Comparison of ENCODE assay signal across 27 mouse cellular contexts in genomic region chr9:120299429-120299828, GRCm38 (mm10). TPM values are rescaled to one million over a fixed set of nuclear protein-coding genes. Genes with fewer than 3 reads are reported as not detected.
DNase-seq lines count a peak whose midpoint lies in the region; ATAC-seq and TF ChIP-seq lines count a peak whose summit lies in the region.
"Had no signal": no experiment of that assay in that cellular context is flagged by ENCODE, and none has a peak within 500 bp of the region (broad histone marks: within the 10 kb centered on the region; RNA-seq: fewer than 3 reads in every experiment).

No protein-coding gene starts in this region.

- H3K4me3 ChIP-seq in hindbrain, postnatal 0 days (ENCODE audit: low read length) = no peak overlapping the region
- no peak overlapping the region for H3K4me3 ChIP-seq in hindbrain, embryonic 11.5 days (ENCODE audit: low read depth, low read length)
- H3K4me3 ChIP-seq in liver, adult 2 months (ENCODE audit: insufficient read depth, low read depth, low read length) = no peak overlapping the region
- no peak overlapping the region for H3K4me3 ChIP-seq in liver, embryonic 11.5 days (ENCODE audit: low read depth, low read length)
- no peak overlapping the region for H3K4me3 ChIP-seq in CH12.LX (replicated peaks in 1 of 3; ENCODE audit: low read depth in 2 of 3, low read length in 2 of 3, poor library complexity in 1 of 3)
- H3K4me3 ChIP-seq: embryonic facial prominence, embryonic 12.5 days; heart, embryonic 10.5 days; heart, embryonic 15.5 days; hindbrain, embryonic 12.5 days; midbrain, embryonic 12.5 days had no signal

- DNase-seq in hindbrain, postnatal 0 days (ENCODE audit: low spot score) = peak; percentile 15
- no peak for DNase-seq in hindbrain, embryonic 11.5 days (ENCODE audit: low spot score)
- peak; percentile 26 for DNase-seq in liver, adult 2 months (ENCODE audit: extremely low read depth, low read depth, low spot score)
- DNase-seq in liver, embryonic 11.5 days (ENCODE audit: low spot score) = no peak
- DNase-seq in CH12.LX (ENCODE audit: extremely low read depth) (peak; percentile 10), R1 (ENCODE audit: low read depth, low spot score) (peak; percentile 15)
- no peak for DNase-seq in urinary bladder, postnatal 10 days (ENCODE audit: low spot score)
- no peak for DNase-seq in adrenal gland, adult 8-10 months
- DNase-seq: adrenal gland, postnatal 10 days; cerebellum, adult 11 months; cerebellum, adult 9-10 months; cerebellum, postnatal 36 days; kidney, adult 18-20 months; kidney, postnatal 4 days; layer of hippocampus, adult 9-11 months; lung, adult 2 months; lung, postnatal 14 days; right cerebral cortex, postnatal 14 days had no signal

- H3K4me2 ChIP-seq in hindbrain, postnatal 0 days (ENCODE audit: low read depth, low read length) = no peak overlapping the region
- H3K4me2 ChIP-seq in hindbrain, embryonic 11.5 days (replicated peaks; ENCODE audit: low read depth, low read length) = no peak overlapping the region
- no peak overlapping the region for H3K4me2 ChIP-seq in liver, embryonic 11.5 days
- no peak overlapping the region for H3K4me2 ChIP-seq in CH12.LX (ENCODE audit: insufficient read depth, low read depth, poor library complexity, severe bottlenecking)
- H3K4me2 ChIP-seq: embryonic facial prominence, embryonic 12.5 days; heart, embryonic 15.5 days; hindbrain, embryonic 12.5 days; midbrain, embryonic 12.5 days had no signal

- TF ChIP-seq CTCF in hindbrain, postnatal 0 days (IDR thresholded peaks at IDR 0.05; ENCODE audit: low read depth) = 0 out of 2 replicates have a peak, but pooled peaks have one; percentile 11
- no peak for TF ChIP-seq CTCF in liver, adult 2 months (IDR thresholded peaks at IDR 0.05; ENCODE audit: low read depth, low read length)
- peak in 1 of 2 experiments; percentile 71; a peak in 2 of 4 replicates for TF ChIP-seq CTCF in CH12.LX (conservative IDR thresholded peaks at IDR 0.05 in 1 of 2, IDR thresholded peaks at IDR 0.05 in 1 of 2; ENCODE audit: low read depth in 2 of 2, low read length in 2 of 2)

- H3K4me1 ChIP-seq in hindbrain, postnatal 0 days (ENCODE audit: insufficient read depth, low read length) = no peaks in the 10 kb centered on the region; the same call in 1 of the 2 replicates
- H3K4me1 ChIP-seq in hindbrain, embryonic 11.5 days (replicated peaks; ENCODE audit: control insufficient read depth, insufficient read depth, low read length) = peaks cover 6% of the 10 kb centered on the region
- no peaks in the 10 kb centered on the region for H3K4me1 ChIP-seq in liver, adult 2 months (ENCODE audit: control insufficient read depth, insufficient read depth, low read length)
- no peaks in the 10 kb centered on the region for H3K4me1 ChIP-seq in liver, embryonic 11.5 days (replicated peaks; ENCODE audit: control insufficient read depth, insufficient read depth, low read length)
- no peaks in the 10 kb centered on the region for H3K4me1 ChIP-seq in CH12.LX (ENCODE audit: control insufficient read depth in 1 of 2, insufficient read depth in 2 of 2)

- H3K27ac ChIP-seq in hindbrain, postnatal 0 days = no peak overlapping the region
- H3K27ac ChIP-seq in hindbrain, embryonic 11.5 days (ENCODE audit: low read depth, low read length) = no peak overlapping the region
- no peak overlapping the region for H3K27ac ChIP-seq in liver, adult 2 months (replicated peaks; ENCODE audit: insufficient read depth, low read depth, low read length)
- H3K27ac ChIP-seq in liver, embryonic 11.5 days (ENCODE audit: low read depth, low read length) = no peak overlapping the region
- H3K27ac ChIP-seq in CH12.LX (ENCODE audit: insufficient read depth, low read depth) = no peak overlapping the region
- H3K27ac ChIP-seq: embryonic facial prominence, embryonic 12.5 days; heart, embryonic 10.5 days; heart, embryonic 15.5 days; hindbrain, embryonic 12.5 days; liver, embryonic 14.5 days; midbrain, embryonic 12.5 days had no signal

- ATAC-seq in hindbrain, postnatal 0 days = no peak
- ATAC-seq in hindbrain, embryonic 11.5 days (ENCODE audit: low FRiP score) = no peak
- no peak for ATAC-seq in liver, embryonic 11.5 days (replicated peaks; ENCODE audit: low FRiP score)
- ATAC-seq: forebrain, embryonic 14.5 days had no signal

- no peaks in the 10 kb centered on the region; the same call in 1 of the 2 replicates for H3K27me3 ChIP-seq in hindbrain, postnatal 0 days (ENCODE audit: insufficient read depth, low read length)
- H3K27me3 ChIP-seq in hindbrain, embryonic 11.5 days (ENCODE audit: control insufficient read depth, insufficient read depth, low read length) = peaks cover 24% of the 10 kb centered on the region
- peaks cover 22% of the 10 kb centered on the region for H3K27me3 ChIP-seq in liver, adult 2 months (ENCODE audit: control insufficient read depth, insufficient read depth, low read length)
- peaks cover 26% of the 10 kb centered on the region for H3K27me3 ChIP-seq in liver, embryonic 11.5 days (replicated peaks; ENCODE audit: control insufficient read depth, insufficient read depth, low read length)
- no peaks in the 10 kb centered on the region for H3K27me3 ChIP-seq in CH12.LX (replicated peaks)

- dilution Hi-C loops in CH12.LX (cut with MboI; ENCODE audit: extremely low pct_ligation_motif_present, extremely low pct_unique_long_range_greater_than_20kb, low sequenced_read_pairs) = no loop called here

- TF ChIP-seq RAD21 in CH12.LX (IDR thresholded peaks at IDR 0.05; ENCODE audit: low read depth, low read length) = peak; percentile 73

- no peaks in the 10 kb centered on the region for H3K36me3 ChIP-seq in hindbrain, postnatal 0 days (ENCODE audit: insufficient read depth, low read length)
- H3K36me3 ChIP-seq in hindbrain, embryonic 11.5 days (ENCODE audit: control insufficient read depth, insufficient read depth, low read length) = no peaks in the 10 kb centered on the region
- no peaks in the 10 kb centered on the region for H3K36me3 ChIP-seq in liver, adult 2 months (ENCODE audit: control insufficient read depth, insufficient read depth, low read length)
- H3K36me3 ChIP-seq in liver, embryonic 11.5 days (ENCODE audit: control insufficient read depth, insufficient read depth, low read length) = no peaks in the 10 kb centered on the region
- no peaks in the 10 kb centered on the region for H3K36me3 ChIP-seq in CH12.LX (replicated peaks in 1 of 2; ENCODE audit: control insufficient read depth in 1 of 2, insufficient read depth in 1 of 2, low read length in 1 of 2)
- H3K36me3 ChIP-seq: embryonic facial prominence, embryonic 12.5 days; heart, embryonic 10.5 days; heart, embryonic 15.5 days; hindbrain, embryonic 12.5 days; midbrain, embryonic 12.5 days had no signal

- H3K9me3 ChIP-seq in hindbrain, postnatal 0 days (ENCODE audit: low read length) = no peaks in the 10 kb centered on the region
- H3K9me3 ChIP-seq in hindbrain, embryonic 11.5 days (ENCODE audit: control insufficient read depth, low read length) = no peaks in the 10 kb centered on the region
- H3K9me3 ChIP-seq in liver, embryonic 11.5 days (ENCODE audit: control insufficient read depth, low read length) = peaks cover 5% of the 10 kb centered on the region; the same call in 1 of the 2 replicates
- H3K9me3 ChIP-seq in CH12.LX (replicated peaks; ENCODE audit: low read length) = peaks cover 16% of the 10 kb centered on the region
- H3K9me3 ChIP-seq: embryonic facial prominence, embryonic 12.5 days had no signal

- no peak overlapping the region for H3K9ac ChIP-seq in hindbrain, postnatal 0 days (replicated peaks; ENCODE audit: low read length)
- H3K9ac ChIP-seq in hindbrain, embryonic 11.5 days (ENCODE audit: low read depth, low read length) = no peak overlapping the region
- no peak overlapping the region for H3K9ac ChIP-seq in liver, adult 2 months (ENCODE audit: low read depth, low read length)
- H3K9ac ChIP-seq in liver, embryonic 11.5 days (ENCODE audit: low read depth, low read length) = no peak overlapping the region
- no peak overlapping the region for H3K9ac ChIP-seq in CH12.LX (ENCODE audit: insufficient read depth, low read depth)
- H3K9ac ChIP-seq: embryonic facial prominence, embryonic 12.5 days; heart, embryonic 15.5 days; hindbrain, embryonic 12.5 days; liver, embryonic 14.5 days; midbrain, embryonic 12.5 days had no signal

- TF ChIP-seq POLR2A in liver, adult 2 months (IDR thresholded peaks at IDR 0.05; ENCODE audit: extremely low read depth, insufficient read depth, low read length) = no peak
- TF ChIP-seq POLR2A in CH12.LX (IDR thresholded peaks at IDR 0.05; ENCODE audit: low read depth, low read length) = no peak

- TF ChIP-seq EP300 in CH12.LX (IDR thresholded peaks at IDR 0.05; ENCODE audit: low read length) = no peak

- 68% methylated on average over 2 of the region's 2 CpGs for WGBS in hindbrain, postnatal 0 days
- WGBS in hindbrain, embryonic 11.5 days = 69% methylated on average over 2 of the region's 2 CpGs
- 75% methylated on average over 2 of the region's 2 CpGs for WGBS in liver, adult 2 months
- WGBS in liver, embryonic 11.5 days = 50% methylated on average over 2 of the region's 2 CpGs

- H3K79me2 ChIP-seq in liver, adult 2 months (ENCODE audit: control insufficient read depth, insufficient read depth, low read length) = no peaks in the 10 kb centered on the region
- no peaks in the 10 kb centered on the region for H3K79me2 ChIP-seq in CH12.LX (replicated peaks; ENCODE audit: control insufficient read depth, extremely low read depth, insufficient read depth, poor library complexity, severe bottlenecking)

- in situ Hi-C loops in CH12.LX (cut with MboI; ENCODE audit: low pct_ligation_motif_present, low pct_unique_long_range_greater_than_20kb, low sequenced_read_pairs) = no loop called here

TF ChIP-seq in CH12.LX, 34 proteins besides CTCF, POLR2A, EP300 and RAD21:
- TF ChIP-seq NELFE (IDR thresholded peaks at IDR 0.05; ENCODE audit: low read depth, low read length) (no peak), ZC3H11A (IDR thresholded peaks at IDR 0.05; ENCODE audit: low read depth, low read length) (peak; percentile 57), SMC3 (IDR thresholded peaks at IDR 0.05; ENCODE audit: low read depth, low read length) (peak; percentile 78), IRF4 (IDR thresholded peaks at IDR 0.05; ENCODE audit: low read depth, low read length) (no peak)

RNA-seq across cellular contexts. Expression of gene Myrip, which starts 1.9 kb away (rescaled TPM):
- total RNA-seq in hindbrain, postnatal 0 days (2014; rRNA removed) = 22.4 and 22.8 TPM in 2 replicates
- polyA plus RNA-seq in hindbrain, postnatal 0 days (2015; fragmentation: Nextera tagmentation; extraction: Ambion mirVana) = 7.0 and 7.5 TPM in 2 replicates
- 0.25 and 0.66 TPM in 2 replicates for polyA plus RNA-seq in hindbrain, embryonic 11.5 days (2014; fragmentation: Nextera tagmentation; extraction: Ambion mirVana)
- 0.13 and 0.28 TPM in 2 replicates for total RNA-seq in liver, adult 2 months (2014; rRNA removed)
- polyA plus RNA-seq in liver, adult 2 months (2012; rRNA removed) = 0.09 and 0.17 TPM in 2 replicates
- polyA plus RNA-seq in liver, embryonic 11.5 days (2014; fragmentation: Nextera tagmentation; extraction: Ambion mirVana) = 0.05 and 0.55 TPM in 2 replicates
- total RNA-seq in CH12.LX (2012; rRNA removed) (not detected in 2 replicates), CH12.LX (2014; rRNA removed) (not detected in 2 replicates)
- polyA plus RNA-seq in CH12.LX (2012; ENCODE audit: insufficient read length, low read depth) = not detected in 2 replicates
- total RNA-seq in adrenal gland, adult 8-10 months (2022) = 10 to 100 TPM in 1 of 4 experiments, 1 to 10 TPM in 3; 5.5 to 10.8 (median 7.0) TPM
- total RNA-seq: monocyte, adult 5-6 weeks had no signal
- polyA plus RNA-seq: C2C12 had no signal

Comparison
In these comparisons a context has a peak if more than half of its experiments do, and no peak if none do; other contexts are left out.
1. DNase-seq: peak in hindbrain, postnatal 0 days (single experiment), liver, adult 2 months (single experiment), CH12.LX (single experiment) and R1 (single experiment); none in hindbrain, embryonic 11.5 days (single experiment), liver, embryonic 11.5 days (single experiment), urinary bladder, postnatal 10 days (single experiment) and adrenal gland, adult 8-10 months (single experiment).